Mouse (Mus musculus) heart, adult 2 months (tissue): Measurements from ENCODE around the gene Zmynd8. TPM values are rescaled to one million over a fixed set of nuclear protein-coding genes. Genes with fewer than 3 reads are reported as not detected.

ENCODE experiments used
- DNase-seq, 2 experiments: peaks; one replicate each; pipeline ENCODE4 v3.0.0; 2021
- H3K27ac ChIP-seq: fragments of 200-600 bp; 2 replicates; pipeline ENCODE4 v1.8.1; 2022
- H3K27me3 ChIP-seq: fragments of 200-500 bp; 2 replicates; pipeline ENCODE4 v1.6.1; 2012; ENCODE audit warnings: mild to moderate bottlenecking, low read length, inconsistent platforms, mixed read lengths; ENCODE audit not compliant: control insufficient read depth, insufficient read depth
- H3K36me3 ChIP-seq: fragments of 200-500 bp; 2 replicates; pipeline ENCODE4 v1.6.1; 2012; ENCODE audit warnings: low read length, inconsistent platforms; ENCODE audit not compliant: control insufficient read depth, insufficient read depth
- H3K4me1 ChIP-seq: fragments of 200-500 bp; 2 replicates; pipeline ENCODE4 v1.6.1; 2011; ENCODE audit warnings: low read length; ENCODE audit not compliant: control insufficient read depth, insufficient read depth
- H3K4me3 ChIP-seq: fragments of 200-600 bp; 2 replicates; pipeline ENCODE4 v1.8.1; 2022
- H3K79me2 ChIP-seq: fragments of 200-500 bp; replicated peaks from 2 replicates; pipeline ENCODE4 v1.6.1; 2012; ENCODE audit warnings: mild to moderate bottlenecking, inconsistent platforms, low read length, moderate library complexity, mixed read lengths; ENCODE audit not compliant: control insufficient read depth, insufficient read depth
- H3K9ac ChIP-seq: fragments of 200-500 bp; 2 replicates; pipeline ENCODE4 v1.6.1; 2012; ENCODE audit warnings: low read depth, mild to moderate bottlenecking, control low read depth, inconsistent platforms, low read length, mixed read lengths
- CTCF ChIP-seq: fragments of 200-600 bp; IDR thresholded peaks from 2 replicates; pipeline ENCODE4 v1.8.1; 2022; ENCODE audit warnings: antibody characterized with exemption, mild to moderate bottlenecking, moderate library complexity
- EP300 ChIP-seq: fragments of 200-500 bp; IDR thresholded peaks from 2 replicates; pipeline ENCODE4 v1.6.1; 2011; ENCODE audit warnings: low read depth, low read length, control low read depth; ENCODE audit not compliant: insufficient read depth
- POLR2A ChIP-seq: fragments of 200-500 bp; IDR thresholded peaks from 2 replicates; pipeline ENCODE4 v1.6.1; 2011; ENCODE audit warnings: mild to moderate bottlenecking, low read depth, low read length, control low read depth; ENCODE audit not compliant: insufficient read depth
- WGBS: fragments of 180-500 bp; shearing (Covaris S2); methylation state at CpG from one replicate; pipeline ENCODE4 v1.1.7; 2018; 5-methylcytosine and 5-hydroxymethylcytosine counted together
- intact Hi-C: fragments of 180-260 bp; cut with DNase I; formaldehyde crosslinking; loops from one replicate; pipeline ENCODE4 v1.15.1; 2025
- polyA plus RNA-seq: library from polyadenylated mRNA; depleted of rRNA; stranded (reverse); fragments of >200 nt; gene quantifications from 2 replicates; pipeline ENCODE4 v1.2.3, GENCODE M21; 2012
- total RNA-seq, 2 experiments: library from RNA; stranded (reverse); gene quantifications; 2 replicates each; pipeline ENCODE4 v1.2.3; 2021

Zmynd8 gene
- total and polyA plus RNA-seq, 3 experiments: 20.4 to 47.2 (median 44.4) TPM

GRCm38 (mm10) chr2:165876201-165876918 lies 22.5 kb downstream of the Zmynd8 start:
- Histone ChIP-seq H3K79me2 (peaks cover 4% of the 10 kb centered on the region; the same call in 1 of the 2 replicates), H3K9ac (peak overlapping the region; percentile 27; the same call in 1 of the 2 replicates), H3K4me1 (peaks cover 58% of the 10 kb centered on the region), H3K27ac (peak overlapping the region; percentile 98), H3K36me3 (peaks cover 42% of the 10 kb centered on the region), H3K4me3 (no peak overlapping the region), H3K27me3 (no peaks in the 10 kb centered on the region)
- WGBS: 55% methylated on average over 8 of the region's 8 CpGs
- TF ChIP-seq CTCF: no peak
- TF ChIP-seq POLR2A: no peak
- TF ChIP-seq EP300: no peak
- DNase-seq: no peak
- intact Hi-C loops: no loop called here

- TF ChIP-seq CTCF (no peak), POLR2A (no peak), EP300 (no peak)
- Histone ChIP-seq H3K79me2 (peaks cover 4% of the 10 kb centered on the region; the same call in 1 of the 2 replicates), H3K36me3 (peaks cover 38% of the 10 kb centered on the region), H3K9ac (peak overlapping the region; percentile 39), H3K4me1 (peaks cover 53% of the 10 kb centered on the region), H3K27me3 (no peaks in the 10 kb centered on the region), H3K27ac (peak overlapping the region; percentile 98), H3K4me3 (peak overlapping the region; percentile 29)
- intact Hi-C loops: no loop called here
- DNase-seq: no peak
- 50% methylated on average over 13 of the region's 13 CpGs for WGBS
Observed at GRCm38 (mm10) chr2:165875406-165875955, 23.3 kb downstream of the Zmynd8 start.

- TF ChIP-seq POLR2A (peak; percentile 75), CTCF (peak; percentile 67), EP300 (peak; percentile 83)
Observed at GRCm38 (mm10) chr2:165874461-165875339, 24.1 kb downstream of the Zmynd8 start.

GRCm38 (mm10) chr2:165873777-165874176 lies 25.0 kb downstream of the Zmynd8 start:
- DNase-seq: no peak
- Histone ChIP-seq H3K79me2 (peaks cover 6% of the 10 kb centered on the region), H3K4me3 (no peak overlapping the region), H3K36me3 (peaks cover 34% of the 10 kb centered on the region), H3K9ac (peak overlapping the region; percentile 3; the same call in 1 of the 2 replicates), H3K4me1 (peaks cover 50% of the 10 kb centered on the region), H3K27me3 (no peaks in the 10 kb centered on the region), H3K27ac (peak overlapping the region; percentile 98)
- intact Hi-C loops: loop anchor here (1.0 kb wide), 1 partner anchor 14 kb away; no protein-coding TSS in a partner anchor
- TF ChIP-seq CTCF (no peak), EP300 (no peak)
- WGBS: 24% methylated on average over 3 of the region's 3 CpGs

More at GRCm38 (mm10) chr2:165874461-165875339, 24.1 kb downstream of the Zmynd8 start:
- DNase-seq: peak; percentile 85 to 88
- H3K36me3 ChIP-seq: peaks cover 37% of the 10 kb centered on the region
- H3K4me1 ChIP-seq: peaks cover 50% of the 10 kb centered on the region
- peaks cover 6% of the 10 kb centered on the region for H3K79me2 ChIP-seq
- WGBS: 24% methylated on average over 13 of the region's 13 CpGs
- peak overlapping the region; percentile 39 for H3K9ac ChIP-seq
- peak overlapping the region; percentile 29 for H3K4me3 ChIP-seq
- H3K27me3 ChIP-seq: no peaks in the 10 kb centered on the region
- intact Hi-C loops: loop anchor here (1.0 kb wide), 1 partner anchor 15 kb away; no protein-coding TSS in a partner anchor
- peak overlapping the region; percentile 98 for H3K27ac ChIP-seq

GRCm38 (mm10) chr2:165873196-165873595 lies 25.6 kb downstream of the Zmynd8 start:
- Histone ChIP-seq H3K9ac (peak overlapping the region; percentile 3; the same call in 1 of the 2 replicates), H3K4me3 (no peak overlapping the region), H3K36me3 (peaks cover 35% of the 10 kb centered on the region), H3K27me3 (no peaks in the 10 kb centered on the region), H3K4me1 (peaks cover 51% of the 10 kb centered on the region), H3K79me2 (peaks cover 6% of the 10 kb centered on the region), H3K27ac (peak overlapping the region; percentile 98)
- 21% methylated on average over 7 of the region's 7 CpGs for WGBS
- peak; percentile 91 for TF ChIP-seq EP300
- TF ChIP-seq CTCF: no peak
- intact Hi-C loops: no loop called here
- peak; percentile 66 to 67 for DNase-seq
